Mouse (Mus musculus) erythroblast, embryonic 14.5 days (primary cell): ENCODE measurements around the gene Prkn.
"Not testable (repeated sequence)": the region's sequence is repeated elsewhere in the genome, so short reads cannot be mapped to it uniquely, and the experiment has no call there.

ENCODE experiments used
- GATA1 ChIP-seq: IDR thresholded peaks from 2 replicates; pipeline ENCODE4 v1.6.1; 2012; ENCODE audit warnings: low read length, inconsistent platforms, mixed read lengths
- TAL1 ChIP-seq: IDR thresholded peaks from 3 replicates; pipeline ENCODE4 v1.6.1; 2012; ENCODE audit warnings: low read length, inconsistent platforms, mixed read lengths

GRCm38 (mm10) chr17:11209063-11209462, 368.9 kb downstream of the Prkn start:
- not testable (repeated sequence) for TF ChIP-seq TAL1, GATA1
